Mouse (Mus musculus) E14TG2a.4 (cell line): ENCODE measurements around the gene Lrrc7.

ENCODE experiments used
- CTCF ChIP-seq: conservative IDR thresholded peaks from 2 replicates; pipeline ENCODE4 v1.5.1; 2014; ENCODE audit warnings: low read length
- NANOG ChIP-seq: IDR thresholded peaks from 2 replicates; pipeline ENCODE4 v1.6.1; 2014; ENCODE audit warnings: borderline replicate concordance, low read length, mixed read lengths
- POU5F1 ChIP-seq: IDR thresholded peaks from 2 replicates; pipeline ENCODE4 v1.6.1; 2014; ENCODE audit warnings: low read length, borderline replicate concordance

- TF ChIP-seq POU5F1 (no peak), CTCF (no peak), NANOG (no peak)
Observed at GRCm38 (mm10) chr3:158207840-158208239, 354.2 kb downstream of the Lrrc7 start.
